Mouse (Mus musculus) thymus, adult 2 months (tissue): ENCODE data around the gene Gm21905.

Source experiments
- CTCF ChIP-seq: fragments of 200-500 bp; IDR thresholded peaks from 2 replicates; pipeline ENCODE4 v1.5.1; 2012; ENCODE audit warnings: mild to moderate bottlenecking, control low read depth, low read length, moderate library complexity, borderline replicate concordance; ENCODE audit not compliant: control insufficient read depth, poor library complexity, insufficient read depth; ENCODE audit errors: extremely low read depth
- POLR2A ChIP-seq: fragments of 200-500 bp; IDR thresholded peaks from 2 replicates; pipeline ENCODE4 v1.6.1; 2012; ENCODE audit warnings: mild to moderate bottlenecking, low read length, control low read depth, moderate library complexity; ENCODE audit not compliant: control insufficient read depth, poor library complexity, insufficient read depth; ENCODE audit errors: extremely low read depth

DNA sequence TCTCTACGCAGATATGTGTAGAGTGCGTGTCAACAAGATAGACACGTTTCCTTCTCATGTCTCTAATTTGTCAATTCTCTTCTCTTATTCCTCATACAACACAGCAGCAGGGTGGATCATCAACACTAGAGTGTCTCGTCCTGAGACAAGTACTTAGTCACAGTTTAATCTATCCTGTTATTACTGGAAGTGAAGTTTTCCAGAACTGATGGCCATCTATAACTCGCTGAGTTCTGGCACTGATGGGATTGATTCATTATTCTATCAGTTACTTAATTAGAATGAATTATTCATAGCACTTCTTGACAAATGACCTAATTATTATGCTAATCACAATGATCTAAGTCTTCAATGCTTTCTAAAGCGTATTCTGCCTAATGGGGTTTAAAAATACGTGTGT lies 23.3 kb upstream of the Gm21905 start:
- TF ChIP-seq CTCF = no peak
- no peak for TF ChIP-seq POLR2A
